Mouse (Mus musculus): ENCODE results near the gene Cyp1a1.

Cyp1a1 gene

DNA sequence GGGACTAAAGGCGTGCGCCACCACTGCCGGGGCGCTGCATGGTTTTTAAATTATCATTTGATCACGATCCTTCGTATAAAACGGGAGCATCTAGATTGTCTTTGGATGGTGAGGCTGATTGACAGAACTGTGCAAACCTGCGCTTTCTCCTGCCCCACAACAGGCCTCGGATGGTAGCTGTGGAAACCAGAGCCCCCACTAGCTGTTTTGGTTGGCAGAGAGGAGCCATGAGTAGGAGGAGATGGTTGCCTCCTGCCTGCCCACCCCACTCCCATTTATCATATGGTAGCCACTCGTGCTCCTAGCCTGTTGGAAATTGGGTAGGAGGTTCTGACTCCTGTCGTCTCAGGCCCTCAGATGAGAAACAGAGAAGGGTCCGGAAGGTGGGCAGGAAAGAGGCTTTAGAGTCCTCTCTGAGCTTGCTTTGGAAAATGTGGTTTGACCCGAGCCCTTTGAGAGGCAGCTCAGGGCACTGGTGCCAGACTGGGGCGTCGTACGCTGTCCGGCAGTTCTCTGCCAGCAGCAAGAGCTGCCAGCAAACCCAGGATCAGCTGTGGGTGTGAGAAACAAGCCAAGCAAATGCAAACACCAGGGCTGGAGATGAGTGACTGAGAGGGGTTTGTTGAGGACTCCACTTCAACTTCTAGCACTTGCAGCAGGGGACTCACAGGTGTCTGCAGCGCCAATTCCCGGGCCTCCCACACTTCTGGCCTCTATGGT, 30.9 kb upstream of the Cyp1a1 start:
- DNase-seq, result no peak

DNA sequence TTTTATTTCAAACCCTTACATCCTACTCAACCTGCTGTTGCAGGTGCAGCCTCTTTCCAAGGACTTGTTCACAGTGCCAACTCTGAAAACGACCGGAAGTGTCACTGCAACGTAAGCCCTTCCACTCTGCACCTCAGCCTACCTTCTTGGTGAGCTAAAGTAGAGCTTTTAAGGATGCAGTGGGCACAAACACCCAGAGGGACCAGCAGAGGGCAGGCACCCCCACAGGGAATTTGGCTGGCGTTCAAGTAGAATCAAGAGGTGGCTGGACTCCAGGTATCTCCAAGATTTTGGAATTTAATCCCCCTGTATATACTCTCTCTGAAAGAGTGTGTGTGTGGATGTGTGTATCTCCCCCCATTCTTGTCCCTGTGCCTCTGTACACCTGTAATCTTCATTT, 29.9 kb upstream of the Cyp1a1 start:
- peak; percentile 19 for DNase-seq

DNA sequence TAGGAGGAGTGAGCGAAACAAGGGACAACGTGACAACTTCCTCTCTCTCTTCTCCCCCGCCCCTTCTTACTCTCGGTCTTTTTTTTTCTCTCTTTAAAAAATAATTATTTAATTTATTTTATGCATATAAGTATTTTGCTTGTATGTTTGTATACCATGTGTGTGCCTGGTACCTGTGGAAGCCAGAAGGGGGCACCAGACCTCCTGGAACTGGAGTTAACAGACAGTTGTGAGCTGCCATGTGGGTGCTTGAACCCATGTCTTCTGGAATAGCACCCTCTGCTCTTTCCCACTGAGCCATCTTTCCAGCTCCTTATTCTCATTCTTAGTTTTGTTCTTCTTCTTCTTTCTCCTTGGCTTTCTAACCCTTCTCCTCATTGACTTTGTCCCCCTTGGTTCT, 28.8 kb upstream of the Cyp1a1 start:
- no peak for DNase-seq

DNA sequence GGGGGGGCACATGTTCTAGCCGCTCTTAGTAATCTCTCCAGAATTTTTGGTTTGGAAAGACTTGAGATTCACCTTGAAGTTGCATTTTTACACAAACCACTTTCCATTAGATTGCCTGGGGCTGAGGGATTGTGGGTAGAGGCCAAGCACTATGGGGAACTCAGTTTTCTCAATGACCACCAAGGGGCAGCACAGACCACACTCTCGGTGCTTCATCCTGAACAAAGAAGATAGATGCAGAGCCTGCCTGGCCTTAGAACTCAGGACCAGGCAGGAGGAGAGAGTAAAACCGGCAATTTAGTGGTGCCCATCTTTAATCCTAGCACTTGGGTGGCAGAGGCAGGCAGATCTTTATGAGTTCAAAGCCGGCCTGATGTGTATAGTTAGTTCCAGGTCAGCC, 28.0 kb upstream of the Cyp1a1 start:
- DNase-seq, result peak; percentile 85

DNA sequence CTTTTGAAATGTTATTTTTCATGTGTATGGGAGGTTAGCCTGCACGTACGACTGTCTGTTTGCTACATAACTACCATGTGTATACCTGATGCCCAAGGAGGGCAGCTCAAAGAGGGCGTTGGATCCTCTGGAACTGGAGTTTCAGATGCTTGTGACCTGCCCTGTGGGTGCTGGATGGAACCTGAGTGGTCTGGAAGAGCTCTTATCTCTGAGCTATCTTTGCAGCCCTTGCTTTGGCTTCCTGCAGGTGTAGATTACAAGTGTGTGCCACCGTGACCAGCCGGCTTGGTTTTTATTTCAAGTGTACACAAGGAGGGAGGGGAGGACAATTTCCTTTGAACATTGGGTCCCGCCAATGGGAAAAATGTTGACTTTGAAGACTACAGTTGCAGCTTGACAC, 27.2 kb upstream of the Cyp1a1 start:
- DNase-seq, result peak; percentile 21

DNA sequence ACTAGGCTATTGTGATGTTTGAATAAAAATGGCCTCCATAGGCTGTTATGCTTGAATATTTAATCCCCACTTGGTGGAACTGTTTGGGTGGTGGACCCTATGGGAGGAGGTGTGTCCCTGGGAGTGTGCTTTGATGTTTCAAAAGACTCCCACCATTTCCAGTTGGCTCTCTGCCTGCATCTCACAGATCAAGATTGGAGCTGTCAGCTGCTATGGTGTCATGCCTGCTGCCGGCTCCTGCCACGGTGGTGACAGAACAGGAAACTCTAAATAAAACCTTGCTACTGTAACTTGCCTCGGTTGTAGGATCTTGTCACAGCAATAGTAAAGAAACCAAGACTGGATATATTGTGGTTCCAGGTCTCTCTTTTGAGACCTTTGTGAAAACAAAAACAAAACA, 26.2 kb upstream of the Cyp1a1 start:
- DNase-seq, result no peak

DNA sequence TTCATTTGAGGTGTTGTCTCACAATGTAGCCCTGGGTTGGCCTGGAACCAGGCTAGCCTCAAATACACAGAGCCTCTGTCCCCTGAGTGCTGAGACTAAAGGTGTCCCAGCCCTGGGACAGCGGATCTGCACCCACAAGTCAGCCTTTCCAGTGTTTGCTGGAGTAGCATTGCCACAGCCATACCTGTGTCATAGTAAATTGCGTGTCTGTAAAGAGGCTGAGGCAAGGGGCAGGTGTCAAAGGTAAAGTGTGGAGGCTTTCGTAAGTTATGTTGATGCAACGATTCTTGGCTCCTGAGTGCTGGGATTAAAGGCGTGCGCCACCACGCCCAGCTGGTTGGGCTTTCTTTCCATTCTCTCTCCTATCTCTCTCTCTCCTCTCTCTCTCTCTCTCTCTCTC, 23.1 kb upstream of the Cyp1a1 start:
- no peak for DNase-seq

DNA sequence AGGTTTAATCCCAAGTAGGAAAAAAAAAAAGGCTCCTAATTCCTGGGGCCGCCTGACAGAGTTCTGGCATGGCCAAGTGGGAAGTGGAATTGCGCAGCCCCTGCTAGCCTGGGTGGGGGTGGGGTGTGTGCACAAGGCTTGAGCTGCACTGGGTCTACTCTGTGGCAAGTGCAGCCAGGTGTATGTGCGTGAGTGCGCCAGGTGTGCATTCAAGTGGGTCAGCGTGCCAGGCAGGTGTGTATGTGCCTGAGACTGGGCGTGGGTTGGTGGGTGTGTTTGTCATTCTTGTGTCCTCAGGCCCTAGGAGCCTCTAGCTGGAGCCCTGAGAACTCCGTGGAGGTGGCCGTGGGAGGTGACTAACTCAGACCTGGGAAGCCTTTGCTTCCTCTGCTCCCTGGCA, 21.2 kb upstream of the Cyp1a1 start:
- DNase-seq, result peak; percentile 58

DNA sequence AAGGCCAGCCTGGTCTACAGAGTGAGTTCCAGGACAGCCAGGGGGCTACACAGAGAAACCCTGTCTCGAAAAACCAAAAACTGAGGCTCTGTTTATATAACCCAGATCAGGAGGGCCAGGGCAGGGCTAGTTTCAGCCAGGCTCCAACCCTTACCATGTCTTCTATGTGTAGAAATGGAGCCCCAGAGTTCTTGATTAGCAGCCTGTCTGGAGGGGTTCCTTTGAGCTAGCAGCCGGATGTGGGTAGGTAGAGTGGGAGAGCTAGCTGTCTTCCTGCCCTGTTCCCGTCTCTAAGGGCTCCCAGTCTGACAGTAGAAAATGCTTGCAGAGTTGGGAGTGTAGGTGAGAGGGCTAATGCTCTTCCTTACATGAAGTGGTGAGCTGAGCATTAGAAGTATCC, 20.6 kb upstream of the Cyp1a1 start:
- peak; percentile 67 for DNase-seq

DNA sequence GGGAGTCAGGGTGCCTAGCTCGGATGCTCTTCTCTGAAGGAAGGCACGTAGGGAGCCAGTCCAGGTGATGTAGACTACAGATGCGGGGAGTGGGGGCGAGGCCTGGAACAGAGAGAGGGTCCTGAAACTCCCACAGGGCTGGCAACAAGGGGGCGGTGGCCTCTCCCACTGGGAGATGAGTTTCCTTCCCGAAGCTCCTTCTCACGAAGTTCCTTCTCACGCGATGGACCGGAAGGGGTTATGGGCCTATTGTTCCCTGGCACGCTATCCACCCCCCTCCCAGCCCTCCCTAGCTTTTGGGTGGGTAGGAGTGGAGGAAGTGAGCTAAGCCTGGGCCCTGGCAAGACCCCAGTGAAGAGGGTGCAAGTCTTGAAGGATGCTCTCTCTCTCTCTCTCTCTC, 19.9 kb upstream of the Cyp1a1 start:
- no peak for DNase-seq

DNA sequence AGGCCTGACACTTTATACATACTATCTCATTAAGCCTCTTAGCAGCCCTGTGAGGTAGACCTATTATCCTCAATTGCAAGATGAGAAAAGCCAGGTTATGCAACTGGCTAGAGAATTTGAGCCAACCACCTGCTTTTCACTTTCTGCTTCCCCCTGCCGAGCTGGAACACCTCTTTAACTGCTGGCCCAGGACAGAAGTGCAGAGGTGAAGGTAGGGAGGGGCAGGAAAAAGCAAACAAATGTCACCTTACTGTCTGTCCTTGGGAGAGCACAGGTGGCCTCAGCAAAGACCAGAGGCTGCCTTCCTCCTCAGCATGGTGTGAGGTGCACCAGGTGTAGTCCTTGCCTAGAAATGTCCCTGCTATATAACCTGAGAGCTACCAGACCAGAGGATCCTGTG, 19.5 kb upstream of the Cyp1a1 start:
- DNase-seq, result no peak

DNA sequence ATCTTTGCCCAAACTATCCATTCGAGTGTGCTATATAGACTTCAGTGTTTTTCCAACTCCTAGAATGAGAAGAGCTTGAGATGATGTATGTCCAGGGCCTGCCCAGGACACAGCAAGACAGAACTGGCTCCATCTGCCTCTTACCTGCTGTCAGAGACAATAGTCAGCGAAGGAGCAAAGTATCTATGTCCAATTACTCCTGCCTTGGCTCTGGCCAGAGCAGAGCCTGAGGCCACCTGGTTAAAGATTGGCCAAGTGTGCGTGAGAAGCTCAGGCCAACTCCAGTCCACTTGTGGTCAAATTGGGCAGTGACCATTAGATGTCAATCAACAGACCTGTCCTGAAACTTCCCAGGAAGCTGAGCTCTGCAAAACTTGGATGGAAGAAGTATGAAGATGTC, 18.2 kb upstream of the Cyp1a1 start:
- DNase-seq, result no peak

DNA sequence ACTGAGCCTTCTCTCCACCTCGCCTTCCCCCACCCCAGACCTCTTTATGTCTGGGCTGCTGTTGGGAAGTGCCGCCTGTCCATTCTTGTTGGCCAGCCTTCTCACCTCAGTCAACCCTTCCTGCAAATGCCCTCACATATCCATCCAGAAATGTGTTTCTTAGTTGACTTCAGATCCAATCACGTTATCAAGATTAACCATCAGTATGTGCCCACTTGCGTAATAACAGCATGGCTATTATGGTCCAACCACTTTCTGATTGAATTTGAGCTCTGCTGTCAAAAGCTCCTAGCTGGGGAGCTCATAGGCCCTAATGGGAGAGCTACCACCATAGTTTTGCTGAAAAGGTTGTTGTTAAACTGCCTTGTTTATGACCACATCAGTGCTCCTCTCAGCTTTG, 16.7 kb upstream of the Cyp1a1 start:
- DNase-seq, result no peak

DNA sequence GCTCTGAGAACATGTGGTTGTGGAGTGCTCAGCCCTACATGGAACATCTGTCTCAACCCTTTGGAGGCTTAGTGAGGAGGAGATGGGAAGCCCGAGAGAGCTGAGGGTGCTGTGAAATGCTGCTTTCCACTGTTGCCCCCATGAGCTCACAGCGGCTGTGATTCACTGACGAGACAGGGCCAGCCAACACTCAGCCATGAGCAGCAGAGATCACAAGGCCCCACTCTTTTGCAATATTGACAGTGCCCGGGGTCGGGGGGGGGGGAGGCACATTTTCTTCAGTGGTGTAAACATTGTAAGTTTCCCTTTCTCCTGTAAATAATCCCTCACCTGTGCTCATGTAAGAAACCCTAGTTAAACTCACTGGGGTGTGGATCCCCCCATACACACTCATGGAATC, 16.2 kb upstream of the Cyp1a1 start:
- DNase-seq, result no peak

DNA sequence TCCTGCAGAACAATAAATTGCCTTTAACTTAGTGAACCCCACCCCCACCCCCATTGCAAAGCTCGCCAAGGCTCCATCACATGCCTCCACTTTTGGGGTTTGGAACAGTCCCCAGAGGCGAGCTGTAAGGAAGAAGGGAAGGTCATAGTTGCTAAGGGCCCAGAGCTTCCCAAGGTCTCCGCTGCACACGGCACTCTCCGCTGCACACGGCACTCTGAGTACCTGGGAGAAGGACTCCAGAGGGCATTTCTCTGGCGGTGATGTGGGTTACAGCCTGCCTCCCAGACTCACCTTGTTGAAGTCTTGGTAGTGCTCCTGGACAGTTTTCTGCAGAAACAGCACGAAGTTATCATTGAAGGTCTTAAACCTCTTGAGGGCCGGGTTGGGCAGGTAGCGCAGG, 6.3 kb upstream of the Cyp1a1 start:
- DNase-seq, result no peak

DNA sequence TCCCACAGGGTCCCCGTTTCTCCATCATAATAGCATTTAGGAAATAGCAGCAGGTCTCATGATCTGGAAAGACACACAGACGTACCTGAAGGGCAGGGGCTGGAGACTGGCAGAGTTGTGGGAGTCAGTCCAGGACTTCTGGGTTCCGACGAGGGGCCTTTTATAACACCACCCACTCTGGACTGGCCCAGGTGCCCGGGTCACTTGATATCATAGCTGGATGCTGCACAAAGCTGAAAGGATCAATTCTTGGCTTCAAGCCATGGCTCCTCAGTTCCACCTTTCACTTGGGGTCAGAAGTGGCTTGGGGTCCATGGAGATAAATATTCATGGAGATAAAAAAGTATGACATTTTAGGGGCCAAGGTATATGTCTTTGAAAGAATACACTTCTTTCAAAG, 4.2 kb upstream of the Cyp1a1 start, which contains the start of gene Cyp1a2:
Gene Cyp1a2, minus strand, starts transcription at position 184 of the 400 bp plus-strand sequence.
- DNase-seq, result no peak

DNA sequence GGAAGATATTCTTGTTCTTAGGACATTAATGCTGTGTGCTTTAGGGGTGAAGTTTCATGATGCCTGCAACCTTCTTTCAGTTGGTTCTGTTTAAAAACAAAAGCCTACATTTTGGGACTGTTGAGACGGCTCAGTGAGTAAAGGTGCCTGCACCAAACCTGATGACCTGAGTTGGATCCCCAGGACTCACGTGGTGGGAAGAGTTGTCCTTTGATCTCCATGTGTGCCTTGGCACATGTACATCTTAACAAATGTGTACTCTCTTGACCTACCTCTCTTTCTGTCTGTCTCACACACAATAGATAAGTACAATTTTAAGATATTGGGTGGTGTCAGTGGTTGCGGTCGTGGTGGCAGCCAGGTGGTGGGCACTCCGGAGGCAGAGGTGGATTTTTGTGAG, 1.7 kb upstream of the Cyp1a1 start:
- DNase-seq, result no peak

DNA sequence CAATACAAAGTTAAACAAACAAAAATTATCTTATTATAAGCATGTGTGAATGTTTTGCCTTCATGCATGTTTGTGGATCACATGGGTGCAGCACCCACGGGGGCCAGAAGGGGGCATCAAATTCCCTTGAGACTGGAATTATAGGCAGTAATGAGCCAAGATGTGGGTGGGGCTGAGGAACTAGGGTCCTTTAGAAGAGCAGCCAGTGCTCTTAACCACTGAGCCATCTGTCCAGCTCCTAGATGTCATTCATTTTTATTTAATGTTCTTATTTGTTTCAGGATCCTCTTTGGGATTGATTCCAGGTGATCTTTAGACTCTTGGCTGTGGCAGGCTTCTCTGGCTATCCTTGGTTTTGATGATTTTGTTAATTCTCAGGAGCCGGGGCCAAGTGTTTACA, 430 bp downstream of the Cyp1a1 start:
- peak; percentile 49 for DNase-seq

DNA sequence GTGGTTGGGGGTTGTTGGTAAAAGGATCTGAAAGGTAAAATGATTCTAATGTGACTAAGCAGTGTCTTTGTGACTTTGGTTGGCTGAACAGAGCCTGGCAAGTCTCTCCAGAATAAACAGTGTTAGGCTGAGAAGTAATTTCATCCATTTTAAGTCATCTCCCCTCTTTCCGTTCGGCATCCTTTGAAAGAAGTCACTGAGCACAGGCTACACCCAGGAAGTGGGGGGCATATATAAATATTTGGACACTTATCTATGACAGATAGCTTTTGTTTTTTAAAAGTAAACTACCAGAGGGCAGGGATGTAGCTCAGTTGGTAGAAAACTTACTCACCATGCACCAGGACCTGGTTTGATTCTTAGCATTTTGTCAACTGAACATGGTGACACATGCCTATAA, 878 bp downstream of the Cyp1a1 start:
- no peak for DNase-seq

DNA sequence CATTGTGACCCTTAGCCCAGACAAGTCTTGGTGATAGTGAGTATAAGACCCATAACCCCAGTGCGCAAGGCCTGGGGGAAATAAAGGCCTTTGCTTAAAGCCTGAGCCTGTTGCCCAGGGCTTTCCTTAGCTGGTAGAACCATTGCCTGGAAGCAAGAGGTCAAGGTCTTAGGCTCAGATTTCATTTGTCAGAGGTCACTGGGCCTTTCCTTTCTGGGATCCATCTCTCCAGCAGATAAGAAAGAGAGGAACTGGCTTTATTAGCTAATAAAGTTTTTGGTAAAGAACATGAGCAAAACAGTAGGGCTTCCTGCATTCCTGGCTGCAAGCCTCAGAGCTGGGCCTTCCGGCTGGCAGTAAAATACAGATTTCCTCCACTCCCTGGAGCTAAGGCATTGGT, 6.4 kb downstream of the Cyp1a1 start:
- no peak for DNase-seq

DNA sequence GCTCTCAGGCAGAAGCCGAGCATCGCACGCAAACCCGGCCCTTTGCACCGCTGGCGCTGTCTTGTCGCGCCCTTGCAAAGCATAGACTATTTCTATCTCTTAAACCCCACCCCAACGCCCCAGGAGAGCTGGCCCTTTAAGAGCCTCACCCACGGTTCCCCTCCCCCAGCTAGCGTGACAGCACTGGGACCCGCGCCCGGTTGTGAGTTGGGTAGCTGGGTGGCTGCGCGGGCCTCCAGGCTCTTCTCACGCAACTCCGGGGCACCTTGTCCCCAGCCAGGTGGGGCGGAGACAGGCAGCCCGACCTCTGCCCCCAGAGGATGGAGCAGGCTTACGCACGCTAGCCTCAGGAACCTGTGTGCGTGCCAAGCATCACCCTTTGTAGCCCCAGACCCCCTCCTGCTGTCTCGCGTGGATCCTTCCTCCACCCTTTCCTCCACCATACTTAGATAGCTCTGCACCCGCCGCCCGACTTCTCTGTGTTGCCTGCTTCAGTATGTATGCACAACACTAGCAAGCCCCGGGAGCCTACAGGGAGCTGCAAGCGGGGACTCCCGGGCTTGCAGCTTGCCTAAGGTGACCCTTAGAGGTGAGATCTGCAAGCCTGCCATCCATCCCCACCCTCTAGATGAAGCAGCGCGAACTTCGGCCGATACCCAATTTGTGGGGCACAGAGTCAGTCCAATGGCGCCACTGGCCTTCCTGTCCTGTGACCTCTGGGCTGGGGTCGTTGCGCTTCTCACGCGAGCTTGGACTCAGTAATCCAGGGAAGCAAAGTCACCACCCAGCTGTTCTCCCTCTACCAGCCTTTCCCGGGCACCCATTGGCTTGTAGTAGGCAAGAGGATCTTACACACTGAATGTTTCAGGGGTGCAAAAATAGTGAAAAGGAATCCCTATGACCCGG, 8.9 kb downstream of the Cyp1a1 start:
- DNase-seq, result peak; percentile 22

DNA sequence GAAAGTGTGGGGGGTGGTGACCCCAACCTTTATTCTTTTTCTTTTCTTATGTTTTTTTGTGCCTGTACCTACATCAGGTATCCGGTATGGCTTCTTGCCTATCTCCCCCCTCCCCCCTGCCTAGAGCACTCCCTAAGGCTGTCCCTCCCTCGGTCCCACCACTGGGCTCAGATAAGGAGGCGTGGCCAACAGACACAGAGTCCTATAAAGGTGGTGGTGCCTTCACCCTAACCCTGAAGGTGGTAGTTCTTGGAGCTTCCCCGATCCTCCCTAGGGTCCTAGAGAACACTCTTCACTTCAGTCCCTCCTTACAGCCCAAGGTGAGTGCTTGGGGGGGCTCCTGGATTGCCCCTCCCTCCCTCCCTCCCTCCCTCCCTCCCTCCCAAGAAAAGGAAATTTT, 9.7 kb downstream of the Cyp1a1 start:
- no peak for DNase-seq

DNA sequence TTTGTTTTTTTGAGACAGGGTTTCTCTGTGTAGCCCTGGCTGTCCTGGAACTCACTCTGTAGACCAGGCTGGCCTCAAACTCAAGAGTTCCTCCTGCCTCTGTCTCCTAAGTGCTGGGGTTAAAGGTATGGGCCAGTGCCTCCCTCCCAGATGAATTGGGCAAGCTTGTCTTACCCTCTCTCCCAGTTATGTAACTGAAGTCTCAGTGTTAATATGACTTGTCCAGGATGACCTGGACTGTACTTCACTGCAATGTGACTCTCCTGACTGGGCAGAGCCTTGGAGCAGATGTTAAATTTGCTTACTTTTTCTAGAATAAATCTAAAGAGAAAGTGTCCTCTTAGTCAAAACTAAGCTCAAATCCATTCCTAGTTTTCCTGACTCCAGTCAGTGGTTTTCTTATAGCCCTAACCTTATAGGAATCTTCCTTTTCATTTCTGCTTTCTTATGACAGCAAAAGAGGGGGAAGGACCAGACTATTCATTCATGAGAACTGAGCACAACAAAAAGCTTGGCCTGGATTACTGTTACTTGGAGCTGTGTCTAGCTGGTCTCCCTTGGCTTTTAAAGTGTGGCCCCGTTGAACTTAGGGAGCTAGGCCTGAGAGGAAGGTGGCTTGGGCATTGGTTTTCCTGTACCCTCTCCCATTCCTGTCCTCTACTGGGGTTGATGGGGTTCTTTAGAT, 10.9 kb downstream of the Cyp1a1 start:
- no peak for DNase-seq

DNA sequence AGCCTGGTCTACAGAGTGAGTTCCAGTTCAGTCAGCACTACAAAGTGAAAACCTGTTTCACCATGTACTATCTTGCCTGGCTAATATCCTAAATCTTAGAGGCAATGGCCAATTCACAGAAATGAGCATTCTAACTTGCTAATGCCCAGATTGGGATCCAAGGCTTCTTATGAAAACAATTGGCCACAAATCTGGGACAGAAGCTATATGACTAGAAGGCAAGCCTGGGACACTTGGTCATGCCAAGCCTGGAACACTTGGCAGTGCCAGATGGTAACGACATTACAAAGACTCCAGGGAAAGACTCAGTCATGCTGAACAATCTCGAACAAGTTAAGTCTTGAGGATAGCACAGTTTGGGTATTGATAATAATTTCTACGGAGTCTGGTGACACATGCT, 18.8 kb downstream of the Cyp1a1 start:
- DNase-seq, result no peak
